Mouse (Mus musculus): ENCODE measurements around the gene Dhx15.

Dhx15 gene

GRCm38 (mm10) chr5:52141936-52142335, 48.4 kb downstream of the Dhx15 start:
- DNase-seq = no peak

GRCm38 (mm10) chr5:52138819-52139218, 51.5 kb downstream of the Dhx15 start:
- no peak for DNase-seq

GRCm38 (mm10) chr5:52138134-52138533, 52.2 kb downstream of the Dhx15 start:
- no peak for DNase-seq

- no peak for DNase-seq
Observed at GRCm38 (mm10) chr5:52135460-52136141, 54.7 kb downstream of the Dhx15 start.

GRCm38 (mm10) chr5:52132840-52133239, 57.5 kb downstream of the Dhx15 start:
- DNase-seq = no peak

GRCm38 (mm10) chr5:52132092-52132491, 58.2 kb downstream of the Dhx15 start:
- DNase-seq = peak; percentile 74 to 78

- no peak for DNase-seq
Observed at GRCm38 (mm10) chr5:52131389-52131788, 58.9 kb downstream of the Dhx15 start.

- no peak for DNase-seq
Observed at GRCm38 (mm10) chr5:52130496-52130895, 59.8 kb downstream of the Dhx15 start.

GRCm38 (mm10) chr5:52126263-52126662, 64.1 kb downstream of the Dhx15 start:
- DNase-seq = no peak

- DNase-seq = no peak
Observed at GRCm38 (mm10) chr5:52125854-52126253, 64.5 kb downstream of the Dhx15 start.

GRCm38 (mm10) chr5:52122146-52122545, 68.2 kb downstream of the Dhx15 start:
- DNase-seq = no peak

- DNase-seq = no peak
Observed at GRCm38 (mm10) chr5:52119822-52120221, 70.5 kb downstream of the Dhx15 start.

- DNase-seq = no peak
Observed at GRCm38 (mm10) chr5:52119192-52119591, 71.1 kb downstream of the Dhx15 start.

- no peak for DNase-seq
Observed at GRCm38 (mm10) chr5:52117829-52118228, 72.5 kb downstream of the Dhx15 start.

GRCm38 (mm10) chr5:52116404-52116803, 73.9 kb downstream of the Dhx15 start:
- DNase-seq = peak; percentile 48 to 67

GRCm38 (mm10) chr5:52115821-52116317, 74.4 kb downstream of the Dhx15 start:
- DNase-seq = peak; percentile 90

GRCm38 (mm10) chr5:52114751-52115451, 75.4 kb downstream of the Dhx15 start:
- peak; percentile 51 to 68 for DNase-seq

GRCm38 (mm10) chr5:52113851-52114731, 76.2 kb downstream of the Dhx15 start:
- DNase-seq = peak; percentile 57 to 74

- DNase-seq = peak; percentile 30 to 57
Observed at GRCm38 (mm10) chr5:52112953-52113841, 77.1 kb downstream of the Dhx15 start.

GRCm38 (mm10) chr5:52112191-52112760, 78.0 kb downstream of the Dhx15 start:
- no peak for DNase-seq

GRCm38 (mm10) chr5:52110808-52111663, 79.3 kb downstream of the Dhx15 start:
- no peak for DNase-seq
